Mouse (Mus musculus): ENCODE results near the gene Olfr1451.
"Not testable (repeated sequence)": the region's sequence is repeated elsewhere in the genome, so short reads cannot be mapped to it uniquely, and the experiment has no call there.

DNA sequence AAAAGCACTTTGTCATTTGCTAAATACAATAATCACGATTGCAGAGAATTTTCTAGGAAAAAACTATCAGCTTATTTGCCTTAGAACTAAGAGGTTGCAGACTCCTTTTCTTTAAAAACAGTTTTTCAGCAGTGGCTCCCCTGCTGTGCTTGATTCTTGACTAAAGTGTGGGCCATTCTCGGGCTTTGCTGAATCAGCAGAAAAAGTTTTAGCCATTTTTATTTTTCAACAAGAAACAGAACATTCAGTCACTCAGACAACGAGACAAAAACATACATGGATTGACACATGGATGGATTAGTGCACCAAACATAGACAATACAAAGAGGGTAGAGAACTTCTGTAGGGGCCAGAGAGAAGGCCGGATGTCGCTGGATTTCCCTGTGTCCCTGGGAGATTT lies 24.7 kb upstream of the Olfr1451 start:
- TF ChIP-seq CTCF, POLR2A (IDR thresholded peaks at IDR 0.05; ENCODE audit: extremely low read depth, insufficient read depth, low read length): not testable (repeated sequence)
